ENCODE assay signal across 10 mouse cellular contexts in genomic region chr8:125090889-125091740, GRCm38 (mm10). TPM values are rescaled to one million over a fixed set of nuclear protein-coding genes. Genes with fewer than 3 reads are reported as not detected.
DNase-seq lines count a peak whose midpoint lies in the region; ATAC-seq lines count a peak whose summit lies in the region.
"Had no signal": no experiment of that assay in that cellular context is flagged by ENCODE, and none has a peak within 500 bp of the region (broad histone marks: within the 10 kb centered on the region; RNA-seq: fewer than 3 reads in every experiment).

No protein-coding gene starts in this region.

- peaks cover 17% of the 10 kb centered on the region for H3K9me3 ChIP-seq in megakaryocyte, embryonic 14.5 days
- H3K9me3 ChIP-seq in limb, embryonic 10.5 days (replicated peaks) = no peaks in the 10 kb centered on the region
- no peaks in the 10 kb centered on the region for H3K9me3 ChIP-seq in stomach, embryonic 16.5 days (replicated peaks; ENCODE audit: control insufficient read depth, low read length)
- H3K9me3 ChIP-seq in liver, embryonic 11.5 days (ENCODE audit: control insufficient read depth, low read length) = no peaks in the 10 kb centered on the region

- DNase-seq in gastrocnemius, adult 18-20 months (ENCODE audit: low spot score) = peak; percentile 67
- DNase-seq in heart, postnatal 4 days = peak; percentile 75
- no peak for DNase-seq in limb, embryonic 10.5 days (ENCODE audit: low spot score)
- no peak for DNase-seq in yolk sac, embryonic 10.5 days (ENCODE audit: low spot score)
- DNase-seq in liver, embryonic 11.5 days (ENCODE audit: low spot score) = no peak

- peak overlapping the region; percentile 5; the same call in 1 of the 2 replicates for H3K27ac ChIP-seq in limb, embryonic 10.5 days
- no peak overlapping the region; the same call in 1 of the 2 replicates for H3K27ac ChIP-seq in stomach, embryonic 16.5 days (ENCODE audit: low read length)
- H3K27ac ChIP-seq in liver, embryonic 11.5 days (ENCODE audit: low read depth, low read length) = no peak overlapping the region
- H3K27ac ChIP-seq: macrophage had no signal

- WGBS in limb, embryonic 10.5 days = 72% methylated on average over 21 of the region's 21 CpGs
- 60% methylated on average over 21 of the region's 21 CpGs for WGBS in stomach, embryonic 16.5 days
- 74% methylated on average over 21 of the region's 21 CpGs for WGBS in liver, embryonic 11.5 days

- no peak for ATAC-seq in megakaryocyte, adult 5-6 weeks (ENCODE audit: poor library complexity, severe bottlenecking)
- ATAC-seq in stomach, embryonic 16.5 days (ENCODE audit: insufficient read depth, low FRiP score) = peak; percentile 88
- no peak for ATAC-seq in liver, embryonic 11.5 days (replicated peaks; ENCODE audit: low FRiP score)

- H3K36me3 ChIP-seq in megakaryocyte, embryonic 14.5 days (replicated peaks; ENCODE audit: low read length) = no peaks in the 10 kb centered on the region
- H3K36me3 ChIP-seq in limb, embryonic 10.5 days = no peaks in the 10 kb centered on the region
- H3K36me3 ChIP-seq in stomach, embryonic 16.5 days (ENCODE audit: control insufficient read depth, insufficient read depth, low read length) = no peaks in the 10 kb centered on the region
- H3K36me3 ChIP-seq in liver, embryonic 11.5 days (ENCODE audit: control insufficient read depth, insufficient read depth, low read length) = no peaks in the 10 kb centered on the region

- peak overlapping the region; percentile 35 for H3K9ac ChIP-seq in stomach, embryonic 16.5 days (ENCODE audit: low read length)
- no peak overlapping the region for H3K9ac ChIP-seq in liver, embryonic 11.5 days (ENCODE audit: low read depth, low read length)

- peaks cover 55% of the 10 kb centered on the region for H3K27me3 ChIP-seq in megakaryocyte, embryonic 14.5 days (replicated peaks)
- H3K27me3 ChIP-seq in limb, embryonic 10.5 days (ENCODE audit: low read depth, poor library complexity, severe bottlenecking) = no peaks in the 10 kb centered on the region; the same call in 1 of the 2 replicates
- H3K27me3 ChIP-seq in stomach, embryonic 16.5 days (ENCODE audit: control insufficient read depth, insufficient read depth, low read length) = no peaks in the 10 kb centered on the region
- H3K27me3 ChIP-seq in liver, embryonic 11.5 days (replicated peaks; ENCODE audit: control insufficient read depth, insufficient read depth, low read length) = no peaks in the 10 kb centered on the region

- H3K4me3 ChIP-seq in megakaryocyte, embryonic 14.5 days (replicated peaks) = peak overlapping the region; percentile 8
- H3K4me3 ChIP-seq in limb, embryonic 10.5 days = no peak overlapping the region
- H3K4me3 ChIP-seq in stomach, embryonic 16.5 days (replicated peaks; ENCODE audit: low read length) = peak overlapping the region; percentile 10; the same call in 1 of the 2 replicates
- H3K4me3 ChIP-seq in liver, embryonic 11.5 days (ENCODE audit: low read depth, low read length) = no peak overlapping the region
- H3K4me3 ChIP-seq: erythroblast, embryonic 14.5 days had no signal

- H3K4me1 ChIP-seq in megakaryocyte, embryonic 14.5 days = no peaks in the 10 kb centered on the region; the same call in 1 of the 2 replicates
- H3K4me1 ChIP-seq in limb, embryonic 10.5 days = peaks cover 17% of the 10 kb centered on the region
- no peaks in the 10 kb centered on the region for H3K4me1 ChIP-seq in stomach, embryonic 16.5 days (ENCODE audit: control insufficient read depth, insufficient read depth, low read length)
- H3K4me1 ChIP-seq in liver, embryonic 11.5 days (replicated peaks; ENCODE audit: control insufficient read depth, insufficient read depth, low read length) = no peaks in the 10 kb centered on the region

- peak overlapping the region; percentile 31; the same call in 1 of the 2 replicates for H3K4me2 ChIP-seq in stomach, embryonic 16.5 days (ENCODE audit: low read depth, low read length)
- H3K4me2 ChIP-seq in liver, embryonic 11.5 days = no peak overlapping the region

RNA-seq across cellular contexts. Expression of gene Disc1, which starts 37.1 kb away (rescaled TPM):
- 0.19 TPM in 1 of 2 replicates, not detected in the other for polyA plus RNA-seq in megakaryocyte, embryonic 14.5 days (2012; ENCODE audit: insufficient read depth, low replicate concordance)
- total RNA-seq in megakaryocyte, adult 5-6 weeks (2015) = 3.0 and 5.6 TPM in 2 replicates
- 4.3 and 8.2 TPM in 2 replicates for total RNA-seq in megakaryocyte, adult 5-6 weeks (2017)
- under 1 TPM; 0.71 to 0.85 TPM for total RNA-seq in gastrocnemius, adult 18-20 months (2021)
- total RNA-seq in heart, postnatal 4 days (2021) = 1 to 10 TPM; 3.9 to 4.4 TPM
- 1.3 and 1.5 TPM in 2 replicates for polyA plus RNA-seq in limb, embryonic 10.5 days (2016; fragmentation: Nextera tagmentation; extraction: Ambion mirVana)
- 1.5 TPM in 2 replicates for polyA plus RNA-seq in stomach, embryonic 16.5 days (2015; fragmentation: Nextera tagmentation; extraction: Ambion mirVana)
- 0.82 and 1.2 TPM in 2 replicates for polyA plus RNA-seq in liver, embryonic 11.5 days (2014; fragmentation: Nextera tagmentation; extraction: Ambion mirVana)
- polyA plus RNA-seq: erythroblast, embryonic 14.5 days had no signal

Comparison
In these comparisons a context has a peak if more than half of its experiments do, and no peak if none do; other contexts are left out.
1. H3K4me3 ChIP-seq: peak in megakaryocyte, embryonic 14.5 days (single experiment) and stomach, embryonic 16.5 days (single experiment); none in limb, embryonic 10.5 days (single experiment) and liver, embryonic 11.5 days (single experiment).
2. DNase-seq: peak in gastrocnemius, adult 18-20 months (single experiment) and heart, postnatal 4 days (single experiment); none in limb, embryonic 10.5 days (single experiment), yolk sac, embryonic 10.5 days (single experiment) and liver, embryonic 11.5 days (single experiment).